Mouse (Mus musculus): ENCODE results near the gene Cox6b2.

DNA sequence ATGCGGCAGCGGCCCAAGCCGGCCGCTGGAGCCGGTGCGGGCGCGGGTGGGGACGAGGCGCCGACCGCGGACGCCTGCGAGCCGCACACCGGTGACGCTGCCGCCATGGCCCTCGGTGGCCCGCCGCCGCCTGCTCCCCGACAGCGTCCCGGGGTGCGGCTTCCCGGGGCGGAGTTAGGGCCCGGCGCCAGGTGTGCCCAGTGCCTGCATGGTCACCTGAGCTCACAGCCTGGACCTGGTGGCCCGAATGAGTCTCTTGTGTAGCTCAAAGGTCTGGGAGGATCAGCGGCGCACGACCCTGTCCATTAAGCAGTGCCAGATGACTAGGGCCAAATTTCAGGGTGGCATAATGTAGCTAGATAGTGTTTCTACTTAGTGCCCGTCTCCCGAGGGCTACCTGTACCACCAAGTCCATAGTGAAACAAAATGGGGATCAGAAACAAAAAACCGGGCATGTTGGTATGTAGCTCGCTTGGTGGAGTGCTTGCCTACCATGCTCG is 36.6 kb upstream of the Cox6b2 start, which contains the start of gene Tmem238:
- TF ChIP-seq GATA1 (IDR thresholded peaks at IDR 0.05; ENCODE audit: low read length), result no peak
- no peak for TF ChIP-seq TAL1 (IDR thresholded peaks at IDR 0.05; ENCODE audit: low read length)
